Mouse (Mus musculus): ENCODE results near the gene Srek1.

Srek1 gene

DNA sequence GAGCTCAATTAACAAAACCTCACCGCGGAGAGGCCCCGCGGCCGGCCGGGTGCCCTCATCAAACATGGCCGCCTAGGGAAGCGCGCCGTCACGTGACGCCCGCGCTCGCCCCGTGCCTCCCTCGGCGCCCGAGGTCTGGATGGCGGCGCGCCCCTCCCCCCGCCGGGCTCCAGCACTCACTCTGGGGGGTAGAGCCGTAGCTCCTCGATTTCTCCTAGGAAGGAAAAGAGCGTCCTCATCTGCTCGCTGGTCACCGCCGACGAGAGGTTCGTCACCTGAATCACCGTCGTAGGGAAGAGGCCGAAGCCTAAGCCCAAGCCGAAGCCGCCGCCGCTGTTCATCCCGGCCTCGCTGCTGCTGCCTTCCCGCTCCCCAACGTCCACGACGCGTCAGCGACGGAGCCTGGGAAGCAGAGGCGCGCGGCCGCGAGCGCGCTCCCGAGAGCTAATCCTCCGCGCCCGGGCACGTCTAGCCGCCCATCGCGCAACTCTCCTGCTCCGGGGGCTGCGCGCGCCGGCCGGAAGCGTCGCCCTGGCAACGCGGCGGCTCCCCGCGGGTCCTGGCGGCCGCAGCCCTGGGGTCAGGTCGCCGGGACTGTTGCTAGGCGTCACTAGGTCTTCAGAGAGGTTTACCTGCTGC, at the start of gene Srek1:
TSS of gene Srek1 (minus strand) at position 490 of the 639 bp plus-strand sequence.
- peak; percentile 97 for DNase-seq (ENCODE audit: low read depth)

DNA sequence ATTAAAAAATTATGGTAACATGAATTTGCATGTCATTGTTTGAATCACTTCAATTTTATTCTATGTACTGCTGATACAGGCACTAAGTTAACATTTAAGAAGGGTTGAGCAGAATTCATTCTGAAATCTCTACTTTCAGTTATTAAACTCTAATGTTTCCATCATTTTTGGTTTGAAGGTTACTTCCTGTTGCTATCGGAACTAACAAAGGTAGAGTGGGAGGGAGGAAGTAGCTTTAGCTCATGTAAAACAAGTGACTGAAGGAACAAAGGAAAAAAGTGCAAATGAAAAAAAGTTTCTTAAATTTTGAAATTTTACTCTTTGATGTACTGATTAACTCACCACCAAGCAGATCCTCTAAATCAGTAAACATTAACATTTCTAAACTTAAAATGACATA, 47.9 kb upstream of the Srek1 start:
- no peak for DNase-seq (ENCODE audit: low read depth)

- DNase-seq (ENCODE audit: low read depth), result no peak
These were observed 45.0 kb upstream of the Srek1 start for GRCm38 (mm10) chr13:103819377-103819776.

GRCm38 (mm10) chr13:103817935-103818334, 43.5 kb upstream of the Srek1 start:
- no peak for DNase-seq (ENCODE audit: low read depth)

GRCm38 (mm10) chr13:103807464-103807863, 33.1 kb upstream of the Srek1 start:
- DNase-seq (ENCODE audit: low read depth), result no peak

DNA sequence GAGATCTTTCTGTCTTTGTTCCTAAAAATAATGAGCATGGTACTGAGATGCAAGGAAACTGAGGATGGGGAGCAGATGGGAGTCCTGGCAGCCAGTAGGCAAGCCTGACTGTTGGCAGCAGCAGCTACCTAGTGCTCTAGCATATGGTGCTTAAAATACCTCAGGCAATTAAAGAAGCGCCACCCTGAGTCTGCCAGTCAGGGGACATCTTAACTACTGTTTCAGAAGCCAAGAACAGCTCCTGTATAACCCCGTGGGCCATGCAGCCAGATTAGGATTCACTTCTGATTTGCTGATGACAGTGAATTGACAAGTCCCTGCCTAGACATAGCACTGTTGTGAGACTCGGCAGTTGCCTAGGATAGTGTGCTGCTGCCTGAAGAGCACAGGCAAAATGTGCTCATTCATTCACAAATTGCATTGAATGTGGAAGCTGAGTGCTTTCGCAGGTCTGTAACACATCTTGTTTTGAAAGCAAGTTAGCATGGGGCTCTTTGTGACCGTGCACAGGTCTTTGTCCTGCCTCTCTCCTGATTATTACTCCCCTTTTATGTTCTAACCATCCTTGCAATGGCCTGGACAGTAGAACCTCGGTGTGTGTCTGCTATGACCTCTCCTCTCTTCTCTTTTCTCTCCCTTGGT, 31.9 kb upstream of the Srek1 start:
- DNase-seq (ENCODE audit: low read depth), result no peak

DNA sequence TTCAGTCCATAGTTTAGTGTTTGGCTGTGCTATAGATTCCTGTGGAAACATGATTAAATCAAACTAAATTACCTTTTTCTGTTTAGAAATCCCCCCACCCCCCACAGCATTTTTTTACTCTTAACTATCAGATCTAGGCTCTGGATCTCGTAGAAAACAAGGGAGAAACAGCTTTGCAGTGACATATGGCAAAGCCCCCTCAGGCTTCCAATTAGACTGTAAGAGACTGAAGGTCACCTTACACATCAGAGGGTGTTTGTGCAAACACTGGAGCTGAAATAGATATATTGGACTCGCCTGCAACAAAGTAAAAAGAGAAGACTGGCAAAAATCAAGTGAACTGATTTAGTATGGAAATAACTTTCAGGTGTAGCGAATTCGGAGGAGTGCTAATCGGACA, 29.3 kb upstream of the Srek1 start:
- DNase-seq (ENCODE audit: low read depth), result no peak

GRCm38 (mm10) chr13:103801021-103801420, 26.6 kb upstream of the Srek1 start:
- no peak for DNase-seq (ENCODE audit: low read depth)

- DNase-seq (ENCODE audit: low read depth), result no peak
These were observed 20.5 kb upstream of the Srek1 start for GRCm38 (mm10) chr13:103794688-103795543.

DNA sequence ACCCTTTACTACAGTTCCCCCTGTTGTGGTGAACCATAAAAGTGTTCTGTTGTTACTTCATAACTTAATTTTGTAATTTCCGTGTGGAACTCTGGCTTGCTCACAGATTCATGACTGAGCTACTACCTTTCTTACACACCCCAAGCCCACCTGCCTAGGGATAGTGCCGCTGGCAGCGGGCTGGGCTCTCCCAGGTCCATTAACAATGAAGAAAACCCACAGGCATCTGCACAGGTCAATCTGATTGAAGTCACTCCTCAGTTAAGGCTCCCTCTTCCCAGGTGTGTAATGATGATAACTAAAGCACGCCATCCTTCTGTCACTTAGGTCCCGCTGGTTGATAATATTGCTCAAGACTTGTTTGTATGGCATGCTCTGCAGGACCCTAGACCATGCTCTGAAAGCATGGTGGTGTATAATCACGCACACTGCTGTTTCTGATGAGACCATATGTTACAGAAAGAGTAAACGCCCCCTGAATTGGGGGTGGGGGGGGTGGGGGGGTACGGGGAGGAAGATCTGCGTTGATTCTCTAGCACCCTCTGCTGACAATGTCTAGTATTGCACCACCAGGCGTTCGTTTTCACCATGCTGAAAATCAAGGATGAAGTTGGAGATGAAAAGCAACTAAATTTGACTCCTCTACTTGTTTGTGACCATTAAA, 5.6 kb upstream of the Srek1 start:
- DNase-seq (ENCODE audit: low read depth), result peak; percentile 71

DNA sequence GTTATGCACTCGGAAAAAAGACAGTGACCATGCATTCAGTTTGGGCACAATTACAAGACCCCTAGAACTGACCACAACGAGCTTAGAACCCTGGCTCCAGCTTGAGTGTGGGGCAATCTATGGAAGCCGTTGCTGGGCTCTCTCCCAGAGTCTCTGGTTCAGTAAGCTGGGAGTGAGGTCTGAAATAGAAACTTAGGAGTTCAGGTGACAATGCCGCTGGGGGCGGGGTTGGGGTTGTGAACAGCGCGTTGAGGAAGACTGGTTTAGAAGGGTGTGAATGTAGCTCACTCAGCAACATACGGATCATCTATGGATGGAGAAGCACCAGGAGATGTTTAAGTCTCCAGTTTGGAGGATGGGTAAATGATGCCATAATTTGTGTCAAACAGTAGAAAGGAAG, 2.7 kb upstream of the Srek1 start:
- no peak for DNase-seq (ENCODE audit: low read depth)

GRCm38 (mm10) chr13:103773407-103774118, 845 bp downstream of the Srek1 start:
- DNase-seq (ENCODE audit: low read depth), result no peak

GRCm38 (mm10) chr13:103772917-103773316, 1.5 kb downstream of the Srek1 start:
- peak; percentile 32 for DNase-seq (ENCODE audit: low read depth)

DNA sequence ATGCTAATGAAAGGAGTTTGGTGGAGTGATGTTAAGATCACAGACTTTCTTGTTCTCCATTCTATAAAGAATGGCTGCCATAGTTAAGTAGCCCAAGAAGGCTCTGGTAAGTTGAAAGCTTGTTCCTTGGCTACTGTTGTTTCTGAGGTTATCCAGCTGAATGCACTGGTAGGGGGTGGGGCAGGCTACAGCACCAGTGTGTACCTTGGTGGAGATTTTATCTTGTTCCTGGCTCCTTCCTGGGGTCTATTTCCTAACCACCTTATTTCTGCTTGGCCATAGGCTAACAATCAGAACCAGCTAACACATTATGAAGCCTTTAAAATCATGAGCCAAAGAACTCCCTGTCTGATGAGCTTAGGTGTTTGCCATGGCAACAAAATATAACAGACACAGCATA, 3.6 kb downstream of the Srek1 start:
- DNase-seq (ENCODE audit: low read depth), result no peak

GRCm38 (mm10) chr13:103767935-103768334, 6.5 kb downstream of the Srek1 start:
- no peak for DNase-seq (ENCODE audit: low read depth)

DNA sequence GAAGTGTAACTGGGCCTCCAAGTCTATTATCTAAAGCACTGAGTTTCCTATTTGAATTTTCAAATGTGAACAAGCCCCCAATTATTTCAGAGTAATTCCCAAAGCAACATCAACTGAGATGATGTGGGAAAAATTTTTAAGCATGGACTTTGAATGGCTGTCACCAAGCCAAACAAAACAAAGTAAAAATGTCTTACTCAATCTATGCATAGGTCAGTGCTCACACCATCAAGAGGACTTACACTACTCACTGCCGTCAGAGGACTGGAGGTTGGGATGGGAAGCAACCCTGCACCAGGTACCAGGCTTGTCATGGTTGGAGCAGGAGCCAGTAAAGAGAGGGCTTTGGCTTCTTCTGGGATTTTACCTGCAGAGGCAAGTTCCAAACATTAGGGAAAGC, 10.8 kb downstream of the Srek1 start:
- peak; percentile 58 for DNase-seq (ENCODE audit: low read depth)

GRCm38 (mm10) chr13:103761971-103762370, 12.4 kb downstream of the Srek1 start:
- no peak for DNase-seq (ENCODE audit: low read depth)

- DNase-seq (ENCODE audit: low read depth), result peak; percentile 76
These were observed 23.0 kb downstream of the Srek1 start for GRCm38 (mm10) chr13:103751421-103751820.

DNA sequence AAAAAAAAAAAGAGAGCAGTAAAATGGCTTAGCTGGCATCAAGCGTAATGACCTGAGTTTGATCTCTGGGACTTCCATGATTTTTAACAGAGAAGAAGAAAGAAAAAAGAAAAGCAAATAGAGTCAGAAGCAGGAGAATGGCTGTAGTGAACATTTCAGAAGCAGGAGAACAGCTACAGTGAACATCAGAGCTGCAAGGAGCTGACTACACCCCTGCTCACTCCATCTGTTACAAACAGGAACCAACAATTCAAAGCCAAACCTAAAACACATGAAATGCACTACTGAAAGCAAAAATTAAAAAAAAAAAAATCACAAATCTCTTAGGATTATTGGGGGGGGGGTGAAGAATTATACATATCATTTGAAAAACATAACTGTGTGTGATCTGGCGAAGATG, 28.7 kb downstream of the Srek1 start:
- DNase-seq (ENCODE audit: low read depth), result no peak

DNA sequence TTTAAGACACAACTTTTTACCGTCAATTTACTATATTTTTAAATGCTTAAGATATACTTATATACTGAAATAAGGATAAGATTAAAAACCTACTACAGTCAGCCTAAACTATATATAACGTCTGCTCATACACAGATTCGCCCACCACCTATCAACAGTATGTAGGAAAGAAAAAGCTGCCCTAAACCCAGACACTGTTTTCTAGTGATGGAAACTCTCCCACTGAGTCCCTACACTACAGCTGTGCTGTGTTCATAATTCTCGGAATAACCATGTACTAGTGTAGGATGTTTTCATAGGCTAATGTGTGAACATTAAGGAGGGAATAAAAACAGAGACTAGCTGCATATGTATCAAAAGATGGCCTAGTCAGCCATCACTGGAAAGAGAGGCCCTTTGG, 29.2 kb downstream of the Srek1 start:
- no peak for DNase-seq (ENCODE audit: low read depth)

DNA sequence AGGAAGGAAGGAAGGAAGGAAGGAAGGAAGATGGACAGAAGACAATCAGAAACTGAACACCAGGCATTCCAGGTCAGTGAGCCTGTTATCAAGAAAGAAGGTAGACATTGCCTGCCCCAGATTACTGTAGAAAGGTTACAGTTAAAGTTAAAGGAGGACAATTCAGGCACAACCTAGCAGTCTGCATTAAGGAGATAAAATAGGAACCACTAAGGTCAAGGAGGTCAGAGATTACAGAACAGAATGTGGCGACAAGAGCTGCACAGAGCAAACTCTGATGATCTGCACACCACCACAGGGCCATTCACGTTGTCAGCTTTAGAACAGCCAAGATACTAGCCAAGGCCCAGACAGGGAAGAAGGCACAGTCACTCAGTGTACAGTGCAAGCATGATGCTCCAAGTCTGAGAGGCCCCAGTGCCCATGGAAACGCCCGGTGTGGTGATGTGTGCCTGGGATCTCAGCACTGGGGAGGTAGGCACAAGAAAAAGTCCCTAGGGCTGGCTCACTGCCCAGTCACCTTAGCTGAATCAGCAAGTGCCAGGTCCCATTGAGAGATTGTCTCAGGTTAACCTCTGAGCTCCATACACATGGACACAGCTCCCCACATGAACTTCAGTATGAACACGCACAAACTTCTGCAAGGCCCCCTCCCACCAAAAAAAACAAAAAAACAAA, 38.9 kb downstream of the Srek1 start:
- DNase-seq (ENCODE audit: low read depth), result no peak
